Mouse (Mus musculus): ENCODE data around the gene Cers6. TPM values are rescaled to one million over a fixed set of nuclear protein-coding genes. Genes with fewer than 3 reads are reported as not detected.

The Cers6 gene
- 21.5 and 24.1 TPM in 2 replicates for polyA plus RNA-seq (2016; fragmentation: Nextera tagmentation; extraction: Ambion mirVana)

DNA sequence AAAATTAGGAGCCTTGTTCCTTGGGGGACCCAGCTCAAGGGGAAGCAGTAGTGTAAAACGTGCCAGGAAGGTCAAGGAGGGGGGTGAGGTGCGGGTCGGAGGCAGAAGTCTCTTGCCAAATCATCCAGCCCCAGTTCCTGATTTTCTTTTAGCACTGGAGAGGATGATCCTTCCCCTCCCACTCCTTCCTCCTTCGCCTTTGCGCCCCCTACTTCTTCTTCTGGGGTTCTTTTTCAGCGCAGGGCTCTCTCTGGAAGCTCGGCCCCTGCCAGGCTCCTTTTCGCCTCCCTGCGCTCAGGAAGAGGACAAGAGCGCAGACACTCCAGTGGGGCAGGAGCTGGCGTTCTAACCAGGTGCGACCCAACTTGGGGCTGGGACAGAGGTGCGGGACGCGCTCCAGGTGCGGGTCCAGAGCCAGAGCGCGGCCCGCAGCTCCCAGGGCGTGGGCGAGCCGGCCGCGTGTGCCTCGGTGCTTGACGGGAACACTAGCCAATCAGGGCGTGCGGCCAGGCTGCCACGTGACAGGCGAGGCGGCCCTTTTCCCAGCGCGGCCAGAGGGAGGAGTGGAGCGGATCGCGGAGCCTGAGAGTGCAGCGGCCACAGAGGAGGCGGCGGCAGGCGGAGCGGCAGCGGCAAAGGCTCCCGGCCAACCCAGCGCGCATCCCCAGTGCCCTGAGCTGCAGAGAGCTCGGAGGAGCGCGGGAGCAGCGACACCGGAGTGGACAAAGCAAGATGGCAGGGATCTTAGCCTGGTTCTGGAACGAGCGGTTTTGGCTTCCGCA lies at the start of gene Cers6:
TSS of gene Cers6 (plus strand) at position 538 of the 782 bp plus-strand sequence.
- peak within 1 kb of the TSS; percentile 80 for H3K4me3 ChIP-seq (replicated peaks)
- peaks cover 14% of the 10 kb centered on the region for H3K4me1 ChIP-seq (replicated peaks)
- peak within 1 kb of the TSS; percentile 86 for H3K9ac ChIP-seq (replicated peaks)
- peaks cover 8% of the 10 kb centered on the region for H3K27me3 ChIP-seq
- peak; percentile 96 for ATAC-seq (ENCODE audit: insufficient number of reproducible peaks, insufficient read depth, low FRiP score, low TSS enrichment, low read depth)
- H3K4me2 ChIP-seq = peak within 1 kb of the TSS; percentile 80
- H3K9me3 ChIP-seq = no peaks in the 10 kb centered on the region
- peak within 1 kb of the TSS; percentile 85 for H3K27ac ChIP-seq
- WGBS = 1% methylated on average over 53 of the region's 53 CpGs
- no peaks in the 10 kb centered on the region for H3K36me3 ChIP-seq

DNA sequence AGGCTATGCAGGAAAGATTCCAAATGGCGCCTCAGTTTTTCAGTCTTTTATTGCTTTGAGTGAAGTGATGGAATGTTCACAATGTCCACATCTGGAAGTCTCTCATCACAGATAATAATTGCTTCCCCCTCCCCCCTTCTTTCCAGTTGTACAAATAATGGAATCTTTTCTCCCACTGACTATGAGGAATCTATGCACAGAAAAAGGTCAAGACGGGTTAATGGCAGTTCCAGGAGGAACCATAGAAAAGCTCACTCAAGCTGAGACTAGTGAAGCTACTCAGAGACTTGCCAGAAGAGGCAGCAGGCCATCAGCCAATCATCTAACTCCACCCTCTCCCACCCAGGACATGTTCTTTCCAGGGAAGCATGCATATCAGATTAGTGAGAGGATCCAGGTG lies 46.8 kb upstream of the Cers6 start:
- no peak overlapping the region for H3K4me2 ChIP-seq
- H3K27me3 ChIP-seq = no peaks in the 10 kb centered on the region
- H3K4me1 ChIP-seq (replicated peaks) = no peaks in the 10 kb centered on the region
- no peak overlapping the region for H3K9ac ChIP-seq (replicated peaks)
- no peaks in the 10 kb centered on the region for H3K36me3 ChIP-seq
- no peak for ATAC-seq (ENCODE audit: insufficient number of reproducible peaks, insufficient read depth, low FRiP score, low TSS enrichment, low read depth)
- no peak overlapping the region for H3K4me3 ChIP-seq (replicated peaks)
- H3K27ac ChIP-seq = no peak overlapping the region
- 66% methylated on average over 2 of the region's 2 CpGs for WGBS
- H3K9me3 ChIP-seq = no peaks in the 10 kb centered on the region

DNA sequence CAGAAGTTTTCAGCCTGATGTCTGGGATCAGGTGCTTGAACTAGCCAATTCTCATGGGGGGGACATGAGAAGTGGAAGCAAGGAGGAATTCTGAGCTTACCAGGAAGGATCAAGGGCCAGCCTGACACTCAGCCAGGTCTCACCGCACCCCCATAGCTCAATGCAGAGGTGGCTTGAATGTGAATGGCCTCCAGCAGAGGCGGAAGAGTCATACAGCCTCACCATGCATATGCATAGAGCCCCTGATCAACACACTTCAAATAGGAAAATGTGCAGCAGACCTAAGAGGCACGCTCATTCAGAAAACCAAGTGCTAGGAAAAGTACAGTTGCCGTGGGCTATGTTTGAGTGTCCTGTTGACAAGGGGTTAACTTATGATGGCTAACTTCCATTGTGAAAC lies 42.2 kb upstream of the Cers6 start:
- WGBS = 84% methylated on average over 4 of the region's 4 CpGs
- Histone ChIP-seq H3K36me3 (no peaks in the 10 kb centered on the region), H3K4me1 (replicated peaks) (no peaks in the 10 kb centered on the region), H3K27me3 (no peaks in the 10 kb centered on the region), H3K9ac (replicated peaks) (no peak overlapping the region), H3K27ac (no peak overlapping the region), H3K9me3 (no peaks in the 10 kb centered on the region), H3K4me2 (no peak overlapping the region), H3K4me3 (replicated peaks) (no peak overlapping the region)
- ATAC-seq (ENCODE audit: insufficient number of reproducible peaks, insufficient read depth, low FRiP score, low TSS enrichment, low read depth) = no peak

DNA sequence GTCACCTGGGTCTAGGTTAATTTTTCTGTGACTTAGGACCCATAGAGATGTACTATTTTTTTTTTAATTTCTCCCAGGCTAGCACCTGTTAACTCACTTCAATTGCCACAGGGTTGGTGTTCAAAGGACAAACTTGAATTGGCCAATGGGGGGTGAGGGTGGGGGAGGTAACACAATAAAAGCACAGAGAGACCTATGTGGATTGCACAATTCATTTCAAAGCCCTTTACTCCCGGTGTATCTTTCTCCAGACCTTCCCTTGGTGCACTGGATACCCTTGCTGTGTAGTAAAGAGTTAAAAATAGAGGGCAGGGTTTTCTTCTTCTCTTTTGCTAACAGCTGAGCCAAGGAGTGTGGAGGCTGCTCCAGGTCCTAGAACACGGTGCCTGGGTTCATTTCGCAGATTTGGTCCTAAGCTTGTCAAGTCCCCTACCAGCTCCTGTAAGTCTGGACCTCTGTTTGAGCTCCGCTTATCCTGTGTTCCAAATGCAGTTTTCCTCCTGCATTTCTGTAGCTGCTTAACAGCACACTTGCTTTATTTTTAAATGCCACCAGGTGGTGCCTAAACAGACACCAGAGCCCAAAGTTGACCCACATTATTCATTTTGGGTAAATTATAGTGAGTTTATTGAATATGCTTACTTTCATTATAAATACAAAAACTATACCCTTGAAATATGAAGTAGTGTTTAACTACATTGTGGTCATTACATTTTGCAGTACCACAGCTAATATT lies 38.9 kb upstream of the Cers6 start:
- Histone ChIP-seq H3K9me3 (no peaks in the 10 kb centered on the region), H3K4me3 (replicated peaks) (no peak overlapping the region), H3K27ac (no peak overlapping the region), H3K9ac (replicated peaks) (no peak overlapping the region), H3K4me2 (no peak overlapping the region), H3K27me3 (no peaks in the 10 kb centered on the region), H3K4me1 (replicated peaks) (no peaks in the 10 kb centered on the region), H3K36me3 (no peaks in the 10 kb centered on the region)
- 58% methylated on average over 4 of the region's 4 CpGs for WGBS
- ATAC-seq (ENCODE audit: insufficient number of reproducible peaks, insufficient read depth, low FRiP score, low TSS enrichment, low read depth) = no peak

DNA sequence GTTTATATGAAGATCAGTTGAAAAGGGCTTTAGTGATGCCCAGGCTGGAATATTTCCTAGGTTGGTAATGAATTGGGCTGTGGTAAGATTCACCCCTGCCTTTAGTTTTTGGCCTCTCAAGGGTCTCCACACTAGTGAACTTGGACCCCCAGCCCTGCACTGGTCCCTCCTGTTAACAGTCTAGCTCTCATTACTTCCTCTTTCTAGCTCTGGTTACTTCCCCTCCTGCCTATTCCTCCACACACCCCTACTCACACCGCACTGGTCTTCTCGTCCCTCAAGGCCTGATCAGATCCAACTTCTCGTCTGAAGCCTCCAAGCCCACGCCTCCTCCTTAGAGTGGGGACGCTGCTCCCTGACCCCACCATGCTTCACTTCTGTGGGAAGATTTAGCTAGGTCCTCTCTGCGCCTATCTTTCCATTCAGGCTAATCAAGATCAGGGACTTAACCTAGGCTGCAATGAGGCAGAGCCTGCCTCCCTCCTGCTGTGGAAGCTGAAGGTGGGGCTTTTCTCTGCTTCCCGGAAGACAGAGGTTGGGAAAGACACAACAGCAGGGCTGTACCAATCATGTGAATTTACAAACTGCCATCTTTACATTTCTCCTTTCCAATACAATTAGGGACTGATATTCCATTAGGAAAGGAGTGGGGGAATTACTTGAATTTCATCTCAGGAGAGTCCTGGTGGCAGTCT lies 35.8 kb upstream of the Cers6 start:
- no peak for ATAC-seq (ENCODE audit: insufficient number of reproducible peaks, insufficient read depth, low FRiP score, low TSS enrichment, low read depth)

DNA sequence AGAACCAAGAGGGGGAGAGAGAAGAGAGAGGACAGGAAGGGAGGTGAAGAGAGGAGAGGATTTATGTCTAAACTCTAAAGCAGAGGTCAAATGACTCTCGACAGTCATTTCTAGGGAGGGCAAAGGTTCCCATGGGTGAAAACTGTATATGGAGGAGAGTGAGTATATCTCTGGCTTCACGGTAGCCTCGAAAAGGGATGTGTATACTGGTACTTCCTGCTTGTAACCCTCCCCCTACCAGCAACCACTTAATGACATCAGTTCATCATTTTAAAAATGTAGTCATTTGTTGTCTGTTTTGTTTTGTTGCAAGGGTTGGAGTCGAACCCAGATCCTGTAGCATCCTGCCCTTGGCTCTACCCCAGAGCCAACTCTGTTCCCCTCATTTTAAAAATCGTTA lies 17.9 kb upstream of the Cers6 start:
- no peaks in the 10 kb centered on the region for H3K27me3 ChIP-seq
- 86% methylated on average over 5 of the region's 5 CpGs for WGBS
- no peaks in the 10 kb centered on the region for H3K9me3 ChIP-seq
- no peaks in the 10 kb centered on the region for H3K36me3 ChIP-seq
- H3K4me2 ChIP-seq = no peak overlapping the region
- no peaks in the 10 kb centered on the region for H3K4me1 ChIP-seq (replicated peaks)
- ATAC-seq (ENCODE audit: insufficient number of reproducible peaks, insufficient read depth, low FRiP score, low TSS enrichment, low read depth) = no peak
- no peak overlapping the region for H3K27ac ChIP-seq
- H3K9ac ChIP-seq (replicated peaks) = no peak overlapping the region
- H3K4me3 ChIP-seq (replicated peaks) = no peak overlapping the region

More for the DNA sequence above, 35.8 kb upstream of the Cers6 start:
- H3K4me3 ChIP-seq (replicated peaks) = no peak overlapping the region
- H3K27ac ChIP-seq = no peak overlapping the region
- H3K9ac ChIP-seq (replicated peaks) = no peak overlapping the region
- no peaks in the 10 kb centered on the region for H3K27me3 ChIP-seq
- H3K4me1 ChIP-seq (replicated peaks) = no peaks in the 10 kb centered on the region
- no peaks in the 10 kb centered on the region for H3K36me3 ChIP-seq
- H3K4me2 ChIP-seq = no peak overlapping the region
- H3K9me3 ChIP-seq = no peaks in the 10 kb centered on the region
- 71% methylated on average over 7 of the region's 7 CpGs for WGBS

DNA sequence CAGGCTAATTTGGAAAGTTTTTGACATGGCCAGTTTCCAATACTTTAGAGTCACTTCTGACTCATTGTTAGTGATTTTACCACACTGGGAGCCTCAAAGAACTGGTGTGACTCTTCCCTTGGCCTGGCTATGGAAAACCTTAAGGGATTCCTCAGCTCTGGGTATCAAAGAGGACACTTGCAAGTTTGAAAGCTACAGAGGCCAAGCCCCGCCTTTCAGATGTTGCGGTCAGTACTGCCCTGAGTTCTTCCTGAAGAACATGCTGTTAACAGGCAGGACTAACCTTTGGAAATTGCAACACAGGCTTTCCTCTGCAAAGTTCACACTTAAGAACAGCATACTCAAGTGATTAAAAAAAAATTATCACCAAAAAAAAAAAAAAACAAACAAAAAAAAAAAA lies 16.7 kb upstream of the Cers6 start:
- Histone ChIP-seq H3K9me3 (no peaks in the 10 kb centered on the region), H3K4me1 (replicated peaks) (no peaks in the 10 kb centered on the region), H3K36me3 (no peaks in the 10 kb centered on the region), H3K4me3 (replicated peaks) (no peak overlapping the region), H3K27ac (no peak overlapping the region), H3K4me2 (no peak overlapping the region), H3K27me3 (no peaks in the 10 kb centered on the region), H3K9ac (replicated peaks) (no peak overlapping the region)
- 91% methylated on average over 2 of the region's 2 CpGs for WGBS
- ATAC-seq (ENCODE audit: insufficient number of reproducible peaks, insufficient read depth, low FRiP score, low TSS enrichment, low read depth) = no peak

DNA sequence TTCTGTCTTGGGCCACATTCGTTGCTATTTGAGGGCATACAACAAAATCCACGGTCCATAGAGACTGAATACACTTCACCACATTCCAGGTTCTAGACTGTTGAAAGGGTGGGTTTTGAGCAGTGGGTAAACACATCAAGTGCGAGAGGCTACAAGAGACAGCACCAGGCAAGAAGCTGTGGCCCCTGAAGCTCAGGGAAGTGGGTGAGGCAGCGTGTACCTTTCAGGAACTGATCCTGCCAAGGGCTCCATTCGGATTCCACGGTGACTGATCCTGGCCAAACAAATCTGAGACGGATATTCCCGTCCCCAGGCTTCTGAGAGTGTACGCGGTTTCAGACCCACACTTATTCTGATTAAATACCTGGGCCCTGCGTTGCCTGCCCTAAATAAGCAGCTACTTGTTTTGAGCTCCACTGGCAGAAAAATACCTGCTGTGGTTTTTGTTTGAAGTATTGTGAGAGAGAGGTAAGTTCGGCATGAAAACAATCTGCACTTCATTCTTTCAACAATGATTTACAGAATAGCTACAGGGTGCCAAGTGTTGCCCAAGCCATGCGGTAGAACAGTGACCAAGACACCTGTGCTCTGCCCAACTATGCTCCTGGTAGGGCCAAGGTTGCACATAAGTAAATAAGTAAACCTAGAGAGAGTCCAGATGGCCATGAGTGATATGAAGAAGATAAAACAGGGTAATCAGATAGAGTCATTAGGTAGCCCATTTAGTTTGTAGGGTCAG lies 16.1 kb upstream of the Cers6 start:
- Histone ChIP-seq H3K27ac (no peak overlapping the region), H3K9ac (replicated peaks) (no peak overlapping the region), H3K4me3 (replicated peaks) (no peak overlapping the region), H3K9me3 (no peaks in the 10 kb centered on the region), H3K27me3 (no peaks in the 10 kb centered on the region), H3K4me2 (no peak overlapping the region), H3K36me3 (no peaks in the 10 kb centered on the region), H3K4me1 (replicated peaks) (no peaks in the 10 kb centered on the region)
- ATAC-seq (ENCODE audit: insufficient number of reproducible peaks, insufficient read depth, low FRiP score, low TSS enrichment, low read depth) = no peak
- WGBS = 89% methylated on average over 13 of the region's 13 CpGs

DNA sequence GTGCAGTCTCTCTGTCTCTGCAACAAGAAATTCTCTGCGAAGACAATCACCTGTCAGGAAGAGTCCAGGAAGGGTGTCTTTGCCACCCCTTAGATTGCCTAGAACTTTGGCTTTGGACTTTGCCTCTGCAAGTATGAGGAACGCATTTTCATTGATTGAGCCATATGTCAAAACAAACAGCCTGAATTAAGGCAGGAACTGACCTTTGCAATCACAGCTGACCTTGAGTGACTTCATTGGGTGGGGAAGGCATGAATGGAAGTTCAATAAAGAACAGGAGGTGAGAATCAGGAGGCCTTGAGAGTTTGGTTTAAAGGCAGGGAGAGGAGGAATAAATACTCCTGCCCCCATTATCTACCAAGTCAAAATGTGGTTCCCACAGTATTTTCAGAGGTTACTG lies 850 bp upstream of the Cers6 start:
- peaks cover 8% of the 10 kb centered on the region for H3K27me3 ChIP-seq
- H3K4me2 ChIP-seq = peak overlapping the region; percentile 80
- no peak overlapping the region for H3K9ac ChIP-seq (replicated peaks)
- ATAC-seq (ENCODE audit: insufficient number of reproducible peaks, insufficient read depth, low FRiP score, low TSS enrichment, low read depth) = no peak
- no peak overlapping the region for H3K27ac ChIP-seq
- peaks cover 14% of the 10 kb centered on the region for H3K4me1 ChIP-seq (replicated peaks)
- WGBS = 59% methylated on average over 2 of the region's 2 CpGs
- no peaks in the 10 kb centered on the region for H3K36me3 ChIP-seq
- no peaks in the 10 kb centered on the region for H3K9me3 ChIP-seq
- H3K4me3 ChIP-seq (replicated peaks) = peak overlapping the region; percentile 80; the same call in 1 of the 2 replicates

DNA sequence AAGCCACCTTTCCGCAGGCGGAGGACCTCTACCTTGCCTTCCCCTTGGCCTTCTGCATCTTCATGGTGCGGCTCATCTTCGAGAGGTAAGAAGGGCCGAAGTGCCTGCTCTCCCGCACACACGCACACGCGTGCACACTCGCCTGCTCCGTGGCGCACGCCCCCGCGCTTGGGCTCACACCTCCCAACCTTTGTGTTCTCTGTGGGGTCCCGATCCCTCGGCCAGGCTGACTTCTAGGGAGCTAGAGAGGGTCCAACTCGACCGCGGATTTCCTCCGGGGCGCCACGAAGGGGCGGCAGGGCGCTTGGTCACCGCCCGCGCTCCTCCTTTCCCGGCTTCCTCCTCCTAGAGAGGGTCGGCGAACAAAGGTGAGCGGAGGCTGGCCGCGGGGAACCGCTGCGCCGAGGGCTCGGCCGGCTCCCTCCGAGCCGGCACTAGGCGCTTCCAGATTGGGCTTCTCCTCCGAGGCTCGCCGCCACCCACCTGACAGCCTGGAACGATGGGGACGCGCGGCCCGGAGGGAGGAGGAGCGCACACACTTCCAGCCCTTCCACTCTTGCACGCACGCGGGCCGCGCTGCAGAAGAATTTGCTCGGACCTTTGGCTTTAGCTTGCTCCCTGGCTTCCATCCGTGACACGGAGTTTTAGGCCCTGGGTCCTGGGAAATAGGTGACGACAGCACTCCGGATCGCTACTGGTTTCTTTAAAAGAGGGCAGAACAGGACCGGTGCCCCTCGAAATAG lies 651 bp downstream of the Cers6 start:
- H3K27ac ChIP-seq = peak overlapping the region; percentile 85

More for the DNA sequence above, 651 bp downstream of the Cers6 start:
- peaks cover 8% of the 10 kb centered on the region for H3K27me3 ChIP-seq
- no peaks in the 10 kb centered on the region for H3K36me3 ChIP-seq
- peak overlapping the region; percentile 80 for H3K4me2 ChIP-seq
- H3K9me3 ChIP-seq = no peaks in the 10 kb centered on the region
- under 1% methylated on average over 64 of the region's 64 CpGs for WGBS
- ATAC-seq (ENCODE audit: insufficient number of reproducible peaks, insufficient read depth, low FRiP score, low TSS enrichment, low read depth) = peak; percentile 68
- H3K4me1 ChIP-seq (replicated peaks) = peaks cover 14% of the 10 kb centered on the region
- H3K9ac ChIP-seq (replicated peaks) = peak overlapping the region; percentile 86
- peak overlapping the region; percentile 80 for H3K4me3 ChIP-seq (replicated peaks)
